Mouse (Mus musculus) B cell, adult 67 days (primary cell): ENCODE results near the gene Ercc2. TPM values are rescaled to one million over a fixed set of nuclear protein-coding genes. Genes with fewer than 3 reads are reported as not detected.

Experiments used
- total RNA-seq, 2 experiments: library from RNA; stranded (reverse); gene quantifications; 4 replicates each; pipeline ENCODE4 v1.2.4; 2023

Gene Ercc2
- 10 to 100 TPM; 57.0 to 80.3 TPM for total RNA-seq

DNA sequence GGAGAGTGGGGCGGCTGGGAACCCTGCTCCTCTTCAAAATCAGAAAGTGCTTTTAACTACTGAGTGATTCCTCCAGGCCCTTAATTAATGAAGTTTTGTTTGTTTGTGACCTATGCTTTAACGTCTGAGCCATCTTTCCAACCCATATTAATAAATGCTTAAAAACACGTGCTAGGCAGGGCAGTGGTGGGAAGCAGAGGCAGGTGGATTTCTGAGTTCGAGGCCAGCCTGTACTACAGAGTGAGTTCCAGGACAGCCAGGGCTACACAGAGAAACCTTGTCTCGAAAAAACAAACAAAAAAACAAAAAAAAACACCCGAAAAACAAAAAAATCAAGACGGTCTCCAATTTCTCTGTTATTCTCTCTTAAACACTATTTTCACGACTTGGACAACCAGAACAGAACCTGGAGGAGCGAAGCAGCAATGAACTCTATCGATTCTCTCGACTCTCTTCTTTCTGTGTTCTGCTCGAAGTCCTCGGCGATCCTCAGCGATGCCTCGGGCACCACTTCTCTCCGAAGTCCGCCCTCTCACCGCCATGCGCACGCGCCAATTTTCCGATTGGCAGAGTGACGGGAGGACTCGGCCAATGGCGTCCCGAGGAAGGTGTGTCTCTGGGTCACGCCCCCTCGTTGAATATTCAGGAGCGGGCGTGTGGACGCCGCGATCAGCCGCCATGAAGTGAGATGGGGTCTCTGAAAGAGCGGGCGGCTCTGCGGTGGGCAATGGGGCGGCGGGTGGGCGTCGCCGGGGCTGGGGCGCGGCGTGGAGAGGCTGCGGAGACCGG is at the start of gene Ercc2:
TSS of gene Ercc2 (plus strand) at position 634 of the 789 bp plus-strand sequence.

DNA sequence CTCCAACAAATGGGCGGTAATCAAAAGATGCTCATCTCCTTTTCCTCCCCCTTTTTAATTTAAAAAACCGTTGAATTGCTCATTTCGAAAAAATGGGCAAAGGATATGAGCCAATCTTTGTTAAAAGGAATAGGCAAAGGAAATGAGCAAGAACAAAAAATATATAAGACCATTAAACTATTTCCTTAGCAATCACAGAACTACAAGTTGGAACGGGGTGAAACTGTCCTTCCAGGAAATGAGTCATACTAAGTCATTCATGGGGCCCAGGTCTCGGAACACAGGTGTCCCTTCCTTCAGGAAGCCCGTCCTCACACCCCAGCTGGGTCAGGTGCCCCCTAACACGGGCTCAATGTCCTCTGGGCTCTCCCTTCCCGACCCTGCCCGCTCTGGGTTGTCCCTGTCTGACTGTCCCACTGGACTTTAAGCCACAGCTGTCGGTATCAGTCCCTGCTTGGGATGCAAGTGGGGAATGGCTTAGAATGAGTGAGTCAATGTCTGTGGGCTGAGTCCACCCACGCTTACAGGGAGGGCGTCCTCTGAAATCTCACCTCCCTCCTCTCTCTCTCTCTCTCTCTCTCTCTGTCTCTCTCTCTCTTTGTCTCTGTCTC is 37.5 kb upstream of the Ercc2 start, which contains the start of gene Ercc1:
TSS of gene Ercc1 (plus strand) at position 542 of the 611 bp plus-strand sequence.

DNA sequence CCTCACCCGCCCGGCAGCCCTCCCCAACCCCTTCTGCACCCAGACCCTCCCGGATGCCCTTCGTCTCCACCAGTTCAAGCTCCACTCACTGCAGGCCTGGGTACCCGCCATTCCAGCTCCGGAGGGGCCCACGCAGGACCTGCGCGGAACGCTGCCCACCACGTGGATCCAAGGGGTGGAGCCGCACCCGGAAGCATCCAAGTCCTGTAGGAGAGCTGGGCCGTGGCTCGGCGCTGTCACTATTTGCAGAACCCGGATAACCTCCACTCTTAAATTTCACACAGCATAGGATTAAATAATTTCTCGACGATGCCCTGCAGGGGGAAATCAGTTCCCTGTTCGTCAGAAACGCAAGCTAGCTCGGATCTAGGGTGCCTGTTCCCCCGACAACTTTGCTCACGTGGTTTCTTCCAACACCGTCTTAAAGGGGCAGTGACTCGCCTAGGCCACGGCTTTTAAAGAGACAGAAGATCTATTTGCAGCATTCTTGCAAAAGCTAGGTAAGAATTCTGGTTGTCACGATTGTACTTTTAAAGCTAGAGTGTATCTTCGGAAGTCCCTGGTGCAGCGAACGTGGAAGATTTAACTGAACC is 22.4 kb upstream of the Ercc2 start, which contains the start of the genes Cd3eap and Ppp1r13l:
TSS of gene Cd3eap (minus strand) at position 185 of the 593 bp plus-strand sequence.
TSS of gene Ppp1r13l (plus strand) at position 451 of the 593 bp plus-strand sequence.

DNA sequence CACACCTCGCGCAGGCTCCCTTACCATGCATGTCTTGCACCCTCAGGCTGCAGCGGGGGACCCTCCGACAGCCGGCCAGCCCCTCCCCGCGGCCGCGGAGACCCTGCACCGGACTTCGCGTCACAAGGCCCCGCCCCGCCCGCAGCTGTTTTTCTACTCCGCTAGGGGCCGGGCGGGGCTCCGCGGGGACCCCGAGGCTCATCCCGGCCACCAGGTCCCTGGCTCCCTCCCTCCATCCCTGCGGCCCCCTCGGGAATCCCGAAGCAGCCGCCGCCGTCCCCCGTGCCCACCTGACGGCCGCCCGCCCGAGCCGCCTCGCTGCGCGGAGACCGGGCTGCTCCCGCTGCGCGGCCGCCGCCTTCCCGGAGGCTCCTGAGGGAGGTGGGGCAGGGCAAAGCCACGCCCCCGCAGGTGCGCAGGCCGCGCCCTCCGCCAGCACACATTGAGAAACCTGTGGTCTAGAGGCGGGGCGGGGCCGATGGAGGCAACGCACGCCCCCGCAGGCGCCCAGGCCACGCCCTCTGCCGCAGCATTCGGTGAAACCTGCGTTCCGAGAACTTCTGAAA is 22.0 kb downstream of the Ercc2 start, which contains the start of gene Klc3:
TSS of gene Klc3 (minus strand) at position 374 of the 566 bp plus-strand sequence.

DNA sequence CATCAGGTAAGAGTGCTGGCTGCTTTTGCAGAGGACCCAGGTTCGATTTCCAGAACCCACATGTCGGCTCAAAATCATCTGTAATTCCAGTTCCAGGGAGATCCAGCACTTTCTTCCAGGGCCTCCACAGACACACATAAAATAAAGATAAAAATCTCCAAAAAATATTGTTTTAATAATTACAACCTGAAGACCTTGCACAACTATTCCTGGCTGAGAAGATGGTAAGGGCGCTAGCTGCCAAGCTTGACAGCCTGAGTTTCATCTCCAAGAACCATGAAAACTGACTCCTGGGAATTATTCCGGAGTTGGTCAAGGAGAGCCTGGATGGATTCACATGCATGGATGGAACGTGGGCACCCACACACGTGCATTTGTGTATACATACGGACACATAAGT is 22.7 kb downstream of the Ercc2 start, which contains the start of gene Ckm:
TSS of gene Ckm (plus strand) at position 301 of the 400 bp plus-strand sequence.

Other genes starting within 250 kb of the Ercc2 start
- gene Qpctl, start 232.7 kb upstream of the Ercc2 start, total RNA-seq: 10 to 100 TPM; 12.3 to 14.1 TPM
- 100 to 1,000 TPM in 1 of 2 experiments, 10 to 100 TPM in 1; 89.6 to 100 TPM for gene Snrpd2, start 232.3 kb upstream of the Ercc2 start, total RNA-seq
- gene Gipr, start 215.9 kb upstream of the Ercc2 start, total RNA-seq: not detected
- 10 to 100 TPM; 20.6 to 35.2 TPM for gene Eml2, start 205.6 kb upstream of the Ercc2 start, total RNA-seq
- not detected for gene Gpr4, start 169.5 kb upstream of the Ercc2 start, total RNA-seq
- gene Opa3, start 153.7 kb upstream of the Ercc2 start, total RNA-seq: 10 to 100 TPM; 37.9 to 54.7 TPM
- 100 to 1,000 TPM; 403 to 410 TPM for gene Vasp, start 110.2 kb upstream of the Ercc2 start, total RNA-seq
- gene Ppm1n, start 101.9 kb upstream of the Ercc2 start, total RNA-seq: not detected
- gene Rtn2, start 99.4 kb upstream of the Ercc2 start, total RNA-seq: not detected
- gene Fosb, start 72.0 kb upstream of the Ercc2 start, total RNA-seq: 1,000 to 10,000 TPM in 1 of 2 experiments, 100 to 1,000 TPM in 1; 524 to 1,527 TPM
- 10 to 100 TPM; 64.3 to 66.3 TPM for gene Ercc1, start 37.2 kb upstream of the Ercc2 start, total RNA-seq
- 10 to 100 TPM in 1 of 2 experiments, 1 to 10 TPM in 1; 6.7 to 10.7 TPM for gene Cd3eap, start 22.5 kb upstream of the Ercc2 start, total RNA-seq
- gene Ppp1r13l, start 22.3 kb upstream of the Ercc2 start, total RNA-seq: 1 to 10 TPM; 1.4 to 1.9 TPM
- 1 to 10 TPM; 1.9 to 2.2 TPM for gene Klc3, start 22.1 kb downstream of the Ercc2 start, total RNA-seq
- gene Ckm, start 22.8 kb downstream of the Ercc2 start, total RNA-seq: under 1 TPM; 0.44 TPM
- 10 to 100 TPM; 29.5 to 30.7 TPM for gene Mark4, start 76.8 kb downstream of the Ercc2 start, total RNA-seq
- not detected for gene Exoc3l2, start 81.3 kb downstream of the Ercc2 start, total RNA-seq
- gene Bloc1s3, start 126.4 kb downstream of the Ercc2 start, total RNA-seq: 1 to 10 TPM; 5.8 to 6.5 TPM
- 10 to 100 TPM; 30.2 to 34.6 TPM for gene Trappc6a, start 126.4 kb downstream of the Ercc2 start, total RNA-seq
- under 1 TPM; 0.55 to 0.62 TPM for gene Nkpd1, start 135.8 kb downstream of the Ercc2 start, total RNA-seq
- 10 to 100 TPM; 58.2 to 64.2 TPM for gene Ppp1r37, start 181.1 kb downstream of the Ercc2 start, total RNA-seq
- gene Zfp296, start 195.3 kb downstream of the Ercc2 start, total RNA-seq: 10 to 100 TPM; 14.4 to 17.4 TPM
- 10 to 100 TPM; 88.5 to 93.3 TPM for gene Gemin7, start 195.6 kb downstream of the Ercc2 start, total RNA-seq
- gene Clasrp, start 222.5 kb downstream of the Ercc2 start, total RNA-seq: 100 to 1,000 TPM; 111 to 118 TPM
- gene Relb, start 247.4 kb downstream of the Ercc2 start, total RNA-seq: 100 to 1,000 TPM in 1 of 2 experiments, 10 to 100 TPM in 1; 94.7 to 102 TPM